Mouse (Mus musculus) liver, embryonic 14.5 days (tissue): ENCODE data around the gene Padi4.

ENCODE experiments used
- CTCF ChIP-seq: IDR thresholded peaks from 2 replicates; pipeline ENCODE4 v1.5.1; 2016; ENCODE audit warnings: antibody characterized with exemption, low read depth, control low read depth
- EP300 ChIP-seq: IDR thresholded peaks from 2 replicates; pipeline ENCODE4 v1.6.1; 2016; ENCODE audit warnings: antibody characterized with exemption, low read depth

DNA sequence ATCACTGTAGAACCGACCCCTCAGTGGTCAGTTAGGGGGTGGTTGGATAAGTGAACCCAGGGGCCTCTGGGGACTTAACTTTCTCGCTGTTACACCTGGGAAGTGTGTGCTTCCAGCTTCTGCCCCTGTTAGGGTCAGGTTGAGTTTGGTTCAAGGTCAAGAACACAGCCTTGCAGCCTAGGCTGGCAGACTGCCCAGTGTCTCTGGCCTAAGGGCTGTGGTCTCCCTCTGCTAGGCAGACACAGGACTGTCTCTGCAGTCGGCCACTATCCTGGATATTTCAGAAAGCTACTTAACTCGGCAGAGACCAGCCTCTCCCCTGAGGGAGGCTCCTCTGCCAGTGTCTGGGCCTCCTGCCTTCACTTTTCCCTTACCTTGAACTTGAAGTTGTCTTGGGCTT is 69.9 kb downstream of the Padi4 start:
- TF ChIP-seq CTCF = no peak
- TF ChIP-seq EP300 = no peak
